Mouse (Mus musculus) left cerebral cortex, adult 2 months (tissue): ENCODE results near the gene Slco1a6. TPM values are rescaled to one million over a fixed set of nuclear protein-coding genes. Genes with fewer than 3 reads are reported as not detected.
"Not testable (repeated sequence)": the region's sequence is repeated elsewhere in the genome, so short reads cannot be mapped to it uniquely, and the experiment has no call there.

Source experiments
- DNase-seq, 2 experiments: peaks; one replicate each; pipeline ENCODE4 v3.0.0; 2021 to 2022; ENCODE audit warnings: low spot score in 2 of 2, mixed read lengths in 1 of 2; ENCODE audit errors: extremely low spot score in 1 of 2
- H3K27ac ChIP-seq: fragments of 200-600 bp; 2 replicates; pipeline ENCODE4 v1.8.1; 2022
- H3K4me3 ChIP-seq: fragments of 200-600 bp; 2 replicates; pipeline ENCODE4 v1.8.1; 2022
- CTCF ChIP-seq: fragments of 200-600 bp; IDR thresholded peaks from 2 replicates; pipeline ENCODE4 v1.8.1; 2022; ENCODE audit warnings: antibody characterized with exemption, mild to moderate bottlenecking, moderate library complexity
- intact Hi-C: fragments of 180-260 bp; cut with DNase I; formaldehyde crosslinking; loops from one replicate; pipeline ENCODE4 v1.15.1; 2025
- total RNA-seq, 2 experiments: library from RNA; stranded (reverse); gene quantifications; 2 replicates each; pipeline ENCODE4 v1.2.3; 2021

Gene Slco1a6
- total RNA-seq, 2 experiments from 2014 or later, result 0.89 TPM; not detected in 1

DNA sequence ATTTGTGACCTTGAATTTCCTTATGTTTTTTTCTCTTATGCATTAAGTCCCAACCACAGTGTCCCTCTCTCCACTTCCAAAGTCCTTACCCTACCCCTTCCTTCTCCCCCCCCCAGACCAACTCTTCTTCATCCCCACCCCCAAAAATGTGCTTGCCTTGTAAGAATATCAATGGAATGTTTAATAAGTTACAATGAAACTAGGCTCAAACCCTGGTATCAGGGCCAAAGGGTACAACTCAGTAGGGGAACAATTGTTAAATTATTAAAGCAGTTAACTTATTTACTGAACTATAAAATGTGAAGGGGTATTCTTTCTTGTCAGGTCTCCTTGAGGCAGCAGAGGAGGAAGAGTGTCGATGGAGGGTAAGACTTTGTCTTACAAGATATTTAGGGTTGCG lies 47.1 kb downstream of the Slco1a6 start:
- intact Hi-C loops, result no loop called here

GRCm38 (mm10) chr6:142154081-142154480 lies 54.2 kb downstream of the Slco1a6 start:
- peak; percentile 14 to 23 for DNase-seq
- intact Hi-C loops, H3K27ac ChIP-seq, H3K4me3 ChIP-seq: not testable (repeated sequence)

More for the DNA sequence above, 47.1 kb downstream of the Slco1a6 start:
- no peak for DNase-seq
- Histone ChIP-seq H3K4me3 (no peak overlapping the region), H3K27ac (no peak overlapping the region)
- no peak for TF ChIP-seq CTCF

GRCm38 (mm10) chr6:142148371-142148770 lies 60.0 kb downstream of the Slco1a6 start:
- DNase-seq, result no peak
- Histone ChIP-seq H3K27ac (no peak overlapping the region), H3K4me3 (no peak overlapping the region)
- TF ChIP-seq CTCF, result no peak
- intact Hi-C loops, result no loop called here

GRCm38 (mm10) chr6:142111667-142112305 lies 96.5 kb downstream of the Slco1a6 start:
- Histone ChIP-seq H3K4me3 (no peak overlapping the region), H3K27ac (no peak overlapping the region)
- TF ChIP-seq CTCF, result no peak
- no peak for DNase-seq
- intact Hi-C loops, result no loop called here

GRCm38 (mm10) chr6:142091126-142091525 lies 117.2 kb downstream of the Slco1a6 start:
- Histone ChIP-seq H3K27ac (no peak overlapping the region), H3K4me3 (no peak overlapping the region)
- no peak for DNase-seq
- intact Hi-C loops, result no loop called here
- no peak for TF ChIP-seq CTCF

GRCm38 (mm10) chr6:142058281-142058680 lies 150.0 kb downstream of the Slco1a6 start:
- intact Hi-C loops, H3K4me3 ChIP-seq: not testable (repeated sequence)

DNA sequence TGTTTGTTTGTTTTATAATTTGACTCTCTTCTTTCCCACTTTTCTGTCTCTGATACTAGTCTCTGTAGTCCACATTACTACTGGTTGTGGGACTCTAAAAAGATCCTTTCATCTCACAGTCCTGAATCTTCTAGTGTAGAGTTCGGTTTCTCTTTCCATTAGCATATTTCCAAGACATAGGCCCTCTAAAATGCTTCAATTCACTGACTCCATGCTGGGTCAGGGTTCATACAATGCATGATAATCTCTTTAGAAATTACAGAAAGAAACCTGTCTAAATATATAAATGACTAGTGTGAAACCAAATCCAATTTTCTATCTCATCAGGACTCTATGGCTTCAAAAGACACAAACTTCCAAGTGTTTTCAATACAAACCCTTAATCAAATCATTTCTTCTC lies 160.6 kb downstream of the Slco1a6 start:
- no peak for DNase-seq
- intact Hi-C loops, result no loop called here
- TF ChIP-seq CTCF, result no peak
- no peak overlapping the region for H3K27ac ChIP-seq
- H3K4me3 ChIP-seq, result no peak overlapping the region

More at GRCm38 (mm10) chr6:142058281-142058680, 150.0 kb downstream of the Slco1a6 start:
- DNase-seq, H3K27ac ChIP-seq: not testable (repeated sequence)

DNA sequence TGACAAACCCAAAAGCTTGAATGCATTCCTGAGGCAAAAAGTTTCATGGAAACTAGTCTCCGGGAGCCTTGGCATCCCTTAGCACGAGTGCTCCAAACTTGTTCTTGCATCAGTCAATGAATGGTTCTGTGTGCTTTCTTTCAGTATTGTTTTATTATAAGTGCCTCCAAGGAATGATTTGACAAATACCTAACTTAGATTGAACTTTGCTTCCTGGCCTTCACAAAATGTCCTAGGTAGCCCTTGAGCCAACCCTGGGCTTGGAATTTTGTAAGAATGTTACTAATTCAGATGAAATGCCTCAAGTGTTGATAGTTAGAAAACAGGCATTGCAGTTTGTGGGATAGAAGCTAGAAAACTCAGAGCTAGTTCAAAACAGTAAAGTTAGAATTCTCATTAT lies 162.6 kb downstream of the Slco1a6 start:
- TF ChIP-seq CTCF, result no peak
- no peak overlapping the region for H3K27ac ChIP-seq
- intact Hi-C loops, result no loop called here
- DNase-seq, result no peak
- H3K4me3 ChIP-seq, result no peak overlapping the region

- Histone ChIP-seq H3K27ac (no peak overlapping the region), H3K4me3 (no peak overlapping the region)
- no peak for DNase-seq
- intact Hi-C loops, result loop anchor here (5.0 kb wide), 1 partner anchor 555 kb away; no protein-coding TSS in a partner anchor
- no peak for TF ChIP-seq CTCF
Observed at GRCm38 (mm10) chr6:142041896-142042295, 166.4 kb downstream of the Slco1a6 start.

DNA sequence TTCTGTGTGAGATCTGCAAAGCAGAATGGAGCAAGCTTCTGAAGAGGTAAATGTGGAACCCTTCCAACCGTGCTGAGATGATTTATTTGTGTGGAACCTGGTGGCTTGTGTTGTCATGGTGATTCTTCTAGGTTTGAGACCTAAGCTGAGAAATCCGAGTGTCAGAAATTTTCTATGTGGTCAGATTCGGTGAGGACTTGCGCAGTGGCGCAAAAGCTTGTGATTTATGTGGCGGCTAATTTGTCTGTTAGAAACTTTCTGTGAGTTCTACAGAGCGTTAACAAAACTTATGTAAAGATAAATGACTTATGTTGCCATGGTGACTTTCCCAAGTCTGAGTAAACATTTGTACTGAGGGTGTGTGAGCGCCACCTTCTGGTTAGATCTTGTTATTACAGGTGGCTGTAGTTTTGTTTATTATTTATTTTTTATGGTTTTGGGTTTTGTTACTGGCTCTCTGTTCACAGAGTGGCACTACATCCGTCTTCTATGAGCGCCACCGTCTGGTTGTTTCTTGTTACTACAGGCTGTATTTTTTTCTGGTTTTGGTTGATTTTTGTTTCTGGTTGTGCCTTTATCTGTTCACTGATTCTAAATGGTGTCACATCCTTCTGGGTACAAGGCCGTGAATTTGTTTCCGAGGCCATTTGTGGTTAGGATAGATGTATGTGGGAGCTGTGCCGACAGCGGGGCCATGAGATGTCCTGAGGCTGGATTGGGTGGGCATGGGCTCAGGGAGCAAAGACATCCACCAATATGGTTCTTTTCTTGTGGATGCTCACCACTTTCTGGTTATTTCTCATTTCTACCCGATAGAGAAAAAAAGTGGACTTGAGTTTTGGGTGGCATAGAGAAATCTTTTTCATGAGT lies 167.8 kb downstream of the Slco1a6 start:
- no peak overlapping the region for H3K4me3 ChIP-seq
- TF ChIP-seq CTCF, result peak; percentile 86
- H3K27ac ChIP-seq, result no peak overlapping the region
- DNase-seq, result peak; percentile 32 to 35
- intact Hi-C loops, result loop anchor here (5.0 kb wide), 1 partner anchor 553 kb away; no protein-coding TSS in a partner anchor

DNA sequence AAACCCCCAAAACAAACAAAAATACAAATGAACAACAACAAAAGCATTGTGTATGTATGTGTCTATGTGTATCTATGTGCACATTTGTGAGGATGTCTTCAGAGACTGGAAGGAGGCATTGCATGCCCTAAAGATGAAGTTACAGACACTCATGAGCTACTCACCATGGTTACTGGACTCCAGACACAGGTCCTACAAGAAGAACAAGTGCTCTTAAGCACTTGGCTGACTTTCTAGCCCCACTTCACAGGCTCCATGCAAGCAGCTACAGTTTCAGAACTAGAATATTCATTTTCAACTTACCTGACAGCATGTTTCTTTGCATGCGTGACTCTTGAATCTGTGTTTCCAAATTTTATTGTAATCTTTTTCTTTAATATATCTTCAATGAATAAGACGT lies 172.6 kb downstream of the Slco1a6 start:
- Histone ChIP-seq H3K4me3 (no peak overlapping the region), H3K27ac (no peak overlapping the region)
- TF ChIP-seq CTCF, result no peak
- DNase-seq, result no peak
- intact Hi-C loops, result loop anchor here (5.0 kb wide), 1 partner anchor 203 kb away; no protein-coding TSS in a partner anchor

Other genes with a start within 250 kb of the Slco1a6 start
- not detected for gene Gm6614, start 197.1 kb downstream of the Slco1a6 start, total RNA-seq
- gene Iapp, start 89.9 kb upstream of the Slco1a6 start, total RNA-seq, result not detected
- not detected for gene Slco1a5, start 114.5 kb upstream of the Slco1a6 start, total RNA-seq
- 10 to 100 TPM; 14.9 to 16.0 TPM for gene Pyroxd1, start 137.1 kb upstream of the Slco1a6 start, total RNA-seq
- gene Recql, start 178.6 kb upstream of the Slco1a6 start, total RNA-seq, result 10 to 100 TPM; 21.9 to 24.5 TPM
- gene Golt1b, start 178.7 kb upstream of the Slco1a6 start, total RNA-seq, result 10 to 100 TPM; 34.5 to 37.3 TPM
- gene Spx, start 204.9 kb upstream of the Slco1a6 start, total RNA-seq, result 1 to 10 TPM; 2.1 to 4.0 TPM